Mouse (Mus musculus) neural tube, embryonic 11.5 days (tissue): ENCODE data around the gene Akr1c19. TPM values are rescaled to one million over a fixed set of nuclear protein-coding genes. Genes with fewer than 3 reads are reported as not detected.
"Not testable (repeated sequence)": the region's sequence is repeated elsewhere in the genome, so short reads cannot be mapped to it uniquely, and the experiment has no call there.

Source experiments
- ATAC-seq: fragments of 200-750 bp; cut with Nextera tagmentation; 2 replicates; pipeline ENCODE4 v1.8.0; 2017; ENCODE audit warnings: moderate number of reproducible peaks, mild to moderate bottlenecking, moderate TSS enrichment, moderate library complexity; ENCODE audit not compliant: insufficient read depth, low FRiP score, low TSS enrichment
- DNase-seq: peaks from one replicate; pipeline ENCODE4 v3.0.0-alpha.2; 2015; ENCODE audit warnings: low spot score
- H3K27ac ChIP-seq: fragments of 300-500 bp; sonication (generic); 2 replicates; pipeline ENCODE4 v1.5.1; 2014; ENCODE audit warnings: low read depth, mild to moderate bottlenecking, low read length
- H3K27me3 ChIP-seq: fragments of 300-500 bp; sonication (generic); 2 replicates; pipeline ENCODE4 v1.6.1; 2014; ENCODE audit warnings: mild to moderate bottlenecking, low read length, mixed read lengths; ENCODE audit not compliant: control insufficient read depth, insufficient read depth
- H3K36me3 ChIP-seq: fragments of 300-500 bp; sonication (generic); 2 replicates; pipeline ENCODE4 v1.6.1; 2014; ENCODE audit warnings: mild to moderate bottlenecking, low read length, moderate library complexity, mixed read lengths; ENCODE audit not compliant: control insufficient read depth, insufficient read depth
- H3K4me1 ChIP-seq: fragments of 300-500 bp; sonication (generic); 2 replicates; pipeline ENCODE4 v1.6.1; 2014; ENCODE audit warnings: low read length, mixed read lengths; ENCODE audit not compliant: control insufficient read depth, insufficient read depth
- H3K4me2 ChIP-seq: fragments of 300-500 bp; sonication (generic); 2 replicates; pipeline ENCODE4 v1.6.1; 2014; ENCODE audit warnings: low read depth, mild to moderate bottlenecking, moderate library complexity
- H3K4me3 ChIP-seq: fragments of 300-500 bp; sonication (generic); 2 replicates; pipeline ENCODE4 v1.5.1; 2014; ENCODE audit warnings: low read depth, low read length
- H3K9ac ChIP-seq: fragments of 300-500 bp; sonication (generic); 2 replicates; pipeline ENCODE4 v1.6.1; 2014; ENCODE audit warnings: mild to moderate bottlenecking, low read length
- H3K9me3 ChIP-seq: fragments of 300-500 bp; sonication (generic); 2 replicates; pipeline ENCODE4 v1.6.1; 2016; ENCODE audit warnings: low read length; ENCODE audit not compliant: control insufficient read depth
- WGBS: fragments of 180-500 bp; shearing (Covaris S2); extraction: QIAGEN DNeasy Blood & Tissue Kit; methylation state at CpG from one replicate; pipeline ENCODE4 v1.1.7; 2014; 5-methylcytosine and 5-hydroxymethylcytosine counted together
- polyA plus RNA-seq: library from polyadenylated mRNA; unstranded; fragments of >200 nt; fragmentation: Nextera tagmentation; extraction: Ambion mirVana; gene quantifications from 2 replicates; pipeline ENCODE4 v1.2.1, GENCODE M21; 2014

The Akr1c19 gene
- polyA plus RNA-seq = 0.28 and 0.76 TPM in 2 replicates

GRCm38 (mm10) chr13:4228441-4228840 is at the start of gene Akr1c19:
Gene Akr1c19, plus strand, starts transcription at chr13:4228700.
- Histone ChIP-seq H3K36me3 (no peaks in the 10 kb centered on the region), H3K9ac (no peak within 1 kb of the TSS), H3K27ac (no peak within 1 kb of the TSS), H3K9me3 (no peaks in the 10 kb centered on the region), H3K4me2 (no peak within 1 kb of the TSS), H3K27me3 (no peaks in the 10 kb centered on the region), H3K4me3 (no peak within 1 kb of the TSS), H3K4me1 (no peaks in the 10 kb centered on the region)
- DNase-seq (no peak), ATAC-seq (no peak)
- 85% methylated on average over 1 of the region's 1 CpGs for WGBS

- WGBS = 89% methylated on average over 4 of the region's 4 CpGs
- not testable (repeated sequence) for H3K27me3 ChIP-seq, H3K4me1 ChIP-seq, H3K4me2 ChIP-seq, ATAC-seq, H3K9me3 ChIP-seq, H3K4me3 ChIP-seq, H3K27ac ChIP-seq, H3K9ac ChIP-seq, H3K36me3 ChIP-seq, DNase-seq
Observed at GRCm38 (mm10) chr13:4181321-4181720, 47.2 kb upstream of the Akr1c19 start.

- no peak overlapping the region for H3K4me2 ChIP-seq
- H3K36me3 ChIP-seq = no peaks in the 10 kb centered on the region
- H3K4me1 ChIP-seq = no peaks in the 10 kb centered on the region
- no peaks in the 10 kb centered on the region for H3K9me3 ChIP-seq
- no peak overlapping the region for H3K27ac ChIP-seq
- no peak overlapping the region for H3K9ac ChIP-seq
- H3K27me3 ChIP-seq = no peaks in the 10 kb centered on the region
- no peak for DNase-seq
- no peak for ATAC-seq
- 66% methylated on average over 9 of the region's 9 CpGs for WGBS
- no peak overlapping the region for H3K4me3 ChIP-seq
Observed at GRCm38 (mm10) chr13:4183116-4183515, 45.4 kb upstream of the Akr1c19 start.

- not testable (repeated sequence) for H3K27ac ChIP-seq, H3K27me3 ChIP-seq, H3K4me1 ChIP-seq, H3K9me3 ChIP-seq, H3K4me2 ChIP-seq, H3K4me3 ChIP-seq, H3K9ac ChIP-seq, H3K36me3 ChIP-seq, DNase-seq, ATAC-seq
- WGBS = 78% methylated on average over 7 of the region's 7 CpGs
Observed at GRCm38 (mm10) chr13:4186641-4187411, 41.7 kb upstream of the Akr1c19 start.

- Histone ChIP-seq H3K9ac (no peak overlapping the region), H3K9me3 (no peaks in the 10 kb centered on the region), H3K4me3 (no peak overlapping the region), H3K36me3 (no peaks in the 10 kb centered on the region), H3K27ac (no peak overlapping the region), H3K4me2 (no peak overlapping the region), H3K4me1 (no peaks in the 10 kb centered on the region), H3K27me3 (no peaks in the 10 kb centered on the region)
- ATAC-seq (no peak), DNase-seq (no peak)
- 87% methylated on average over 2 of the region's 2 CpGs for WGBS
Observed at GRCm38 (mm10) chr13:4188174-4188573, 40.3 kb upstream of the Akr1c19 start.

- H3K36me3 ChIP-seq = no peaks in the 10 kb centered on the region
- no peak within 1 kb of the TSS for H3K4me3 ChIP-seq
- no peak within 1 kb of the TSS for H3K4me2 ChIP-seq
- WGBS = 48% methylated on average over 3 of the region's 3 CpGs
- no peaks in the 10 kb centered on the region for H3K4me1 ChIP-seq
- DNase-seq = no peak
- ATAC-seq = no peak
- H3K27ac ChIP-seq = no peak within 1 kb of the TSS
- no peaks in the 10 kb centered on the region for H3K27me3 ChIP-seq
- H3K9me3 ChIP-seq = no peaks in the 10 kb centered on the region
- H3K9ac ChIP-seq = no peak within 1 kb of the TSS
Observed at GRCm38 (mm10) chr13:4190904-4191303, 37.6 kb upstream of the Akr1c19 start, which contains the start of gene Akr1c13. Gene Akr1c13, plus strand, starts transcription at chr13:4191150.

GRCm38 (mm10) chr13:4192511-4192910 is 36.0 kb upstream of the Akr1c19 start:
- Histone ChIP-seq H3K27me3 (no peaks in the 10 kb centered on the region), H3K4me2 (no peak overlapping the region), H3K4me1 (no peaks in the 10 kb centered on the region), H3K9ac (no peak overlapping the region), H3K27ac (no peak overlapping the region), H3K36me3 (no peaks in the 10 kb centered on the region), H3K4me3 (no peak overlapping the region), H3K9me3 (no peaks in the 10 kb centered on the region)
- 83% methylated on average over 3 of the region's 3 CpGs for WGBS
- ATAC-seq (no peak), DNase-seq (no peak)

GRCm38 (mm10) chr13:4206147-4206903 is 22.2 kb upstream of the Akr1c19 start:
- no peak overlapping the region for H3K4me3 ChIP-seq
- WGBS = 21% methylated on average over 1 of the region's 1 CpGs
- ATAC-seq (no peak), DNase-seq (no peak)
- H3K4me1 ChIP-seq = no peaks in the 10 kb centered on the region
- H3K27ac ChIP-seq = no peak overlapping the region
- H3K9ac ChIP-seq = no peak overlapping the region
- no peaks in the 10 kb centered on the region for H3K9me3 ChIP-seq
- no peaks in the 10 kb centered on the region for H3K36me3 ChIP-seq
- no peaks in the 10 kb centered on the region for H3K27me3 ChIP-seq
- H3K4me2 ChIP-seq = no peak overlapping the region
